ENCODE assay signal across 16 mouse cellular contexts in genomic region chr3:53083717-53084116, GRCm38 (mm10).
"Had no signal": no experiment of that assay in that cellular context is flagged by ENCODE, and none has a peak within 500 bp of the region (broad histone marks: within the 10 kb centered on the region; RNA-seq: fewer than 3 reads in every experiment).

No protein-coding gene starts in this region.

- H3K27me3 ChIP-seq: kidney, embryonic 15.5 days; limb, embryonic 12.5 days; limb, embryonic 15.5 days; midbrain, embryonic 13.5 days had no signal

- ATAC-seq: liver, postnatal 0 days; lung, postnatal 0 days; midbrain, embryonic 13.5 days had no signal

- H3K4me3 ChIP-seq: kidney, embryonic 15.5 days; limb, embryonic 12.5 days; limb, embryonic 15.5 days; midbrain, embryonic 13.5 days had no signal

- H3K36me3 ChIP-seq: kidney, embryonic 15.5 days; limb, embryonic 12.5 days; limb, embryonic 15.5 days had no signal

- H3K27ac ChIP-seq: kidney, embryonic 15.5 days; limb, embryonic 12.5 days; limb, embryonic 15.5 days; liver, embryonic 14.5 days; macrophage; midbrain, embryonic 13.5 days had no signal

- H3K9ac ChIP-seq: kidney, embryonic 15.5 days; limb, embryonic 12.5 days; limb, embryonic 15.5 days; liver, embryonic 14.5 days; liver, postnatal 0 days; lung, embryonic 14.5 days; midbrain, embryonic 13.5 days had no signal

- H3K4me2 ChIP-seq: kidney, embryonic 15.5 days; limb, embryonic 12.5 days; limb, embryonic 15.5 days; liver, embryonic 11.5 days; lung, embryonic 14.5 days; midbrain, embryonic 13.5 days had no signal

- DNase-seq: kidney, postnatal 10 days; kidney, postnatal 36 days; layer of hippocampus, postnatal 36 days; left cerebral cortex, postnatal 4 days; liver, postnatal 0 days; lung, embryonic 14.5 days; thymus, adult 18-20 months; thymus, postnatal 36 days had no signal

- H3K9me3 ChIP-seq: kidney, embryonic 15.5 days; limb, embryonic 12.5 days; limb, embryonic 15.5 days; midbrain, embryonic 13.5 days had no signal
